ENCODE assay signal across 34 mouse cellular contexts in genomic region chr11:51457624-51458023, GRCm38 (mm10).
"Had no signal": no experiment of that assay in that cellular context is flagged by ENCODE, and none has a peak within 500 bp of the region (broad histone marks: within the 10 kb centered on the region; RNA-seq: fewer than 3 reads in every experiment).

No protein-coding gene starts in this region.

- ATAC-seq: hindbrain, embryonic 16.5 days; hindbrain, postnatal 0 days; inflammation-experienced regulatory T-cells, adult 6 months; intestine, embryonic 15.5 days; intestine, embryonic 16.5 days; intestine, postnatal 0 days had no signal

- H3K27ac ChIP-seq: heart, embryonic 10.5 days; heart, embryonic 13.5 days; heart, embryonic 15.5 days; hindbrain, embryonic 12.5 days; hindbrain, embryonic 13.5 days; hindbrain, embryonic 14.5 days; hindbrain, embryonic 15.5 days; hindbrain, postnatal 0 days; intestine, embryonic 15.5 days; kidney, embryonic 15.5 days; kidney, postnatal 0 days; layer of hippocampus, adult 2 months had no signal

- H3K9ac ChIP-seq: heart, embryonic 12.5 days; heart, embryonic 13.5 days; heart, embryonic 15.5 days; hindbrain, embryonic 12.5 days; hindbrain, embryonic 13.5 days; hindbrain, embryonic 14.5 days; hindbrain, embryonic 15.5 days; intestine, embryonic 15.5 days; kidney, embryonic 15.5 days had no signal

- H3K36me3 ChIP-seq: heart, embryonic 10.5 days; heart, embryonic 12.5 days; heart, embryonic 13.5 days; heart, embryonic 15.5 days; hindbrain, embryonic 10.5 days; hindbrain, embryonic 12.5 days; hindbrain, embryonic 13.5 days; hindbrain, embryonic 15.5 days; intestine, embryonic 15.5 days; kidney, embryonic 15.5 days had no signal

- H3K4me2 ChIP-seq: heart, embryonic 12.5 days; heart, embryonic 13.5 days; heart, embryonic 15.5 days; hindbrain, embryonic 12.5 days; hindbrain, embryonic 13.5 days; hindbrain, embryonic 14.5 days; hindbrain, embryonic 15.5 days; intestine, embryonic 15.5 days; kidney, embryonic 15.5 days had no signal

- H3K4me1 ChIP-seq: intestine, embryonic 15.5 days had no signal

- H3K27me3 ChIP-seq: hindbrain, embryonic 12.5 days; hindbrain, embryonic 15.5 days; intestine, embryonic 15.5 days; kidney, embryonic 15.5 days had no signal

- H3K9me3 ChIP-seq: heart, embryonic 10.5 days; heart, embryonic 12.5 days; heart, embryonic 15.5 days; hindbrain, embryonic 10.5 days; hindbrain, embryonic 13.5 days; hindbrain, embryonic 15.5 days; intestine, embryonic 15.5 days; kidney, embryonic 15.5 days had no signal

- DNase-seq: heart, postnatal 10 days; heart, postnatal 14 days; heart, postnatal 36 days; heart, postnatal 4 days; kidney, adult 11 months; kidney, adult 18-20 months; kidney, adult 2 months; kidney, adult 8-10 months; kidney, adult 9 months; kidney, postnatal 10 days; kidney, postnatal 14 days; kidney, postnatal 25 days; kidney, postnatal 36 days; kidney, postnatal 4 days; layer of hippocampus, adult 9-11 months; layer of hippocampus, postnatal 36 days had no signal

- H3K4me3 ChIP-seq: heart, embryonic 10.5 days; heart, embryonic 12.5 days; heart, embryonic 13.5 days; heart, embryonic 15.5 days; hindbrain, embryonic 10.5 days; hindbrain, embryonic 12.5 days; hindbrain, embryonic 13.5 days; hindbrain, embryonic 15.5 days; intestine, embryonic 15.5 days; kidney, embryonic 15.5 days; layer of hippocampus, adult 2 months had no signal
